Mouse (Mus musculus) heart, embryonic 14.5 days (tissue): ENCODE results near the gene Tnpo3. TPM values are rescaled to one million over a fixed set of nuclear protein-coding genes. Genes with fewer than 3 reads are reported as not detected.

Experiments used
- ATAC-seq: fragments of 200-750 bp; cut with Nextera tagmentation; 2 replicates; pipeline ENCODE4 v1.8.0; 2017; ENCODE audit warnings: low read depth, moderate TSS enrichment; ENCODE audit not compliant: insufficient number of reproducible peaks, insufficient read depth, low FRiP score
- H3K27ac ChIP-seq, 2 experiments: fragments of 200-500 bp in 1 of 2; fragments of 300-500 bp in 1 of 2; sonication (generic) in 1 of 2; replicated peaks in 1 of 2; 2 replicates each; pipeline ENCODE4 v1.5.1; 2012 to 2014; ENCODE audit warnings: low read depth in 2 of 2, low read length in 2 of 2, control low read depth in 1 of 2, mild to moderate bottlenecking in 1 of 2, mixed read lengths in 1 of 2; ENCODE audit not compliant: control insufficient read depth in 1 of 2, insufficient read depth in 1 of 2
- H3K27me3 ChIP-seq: fragments of 300-500 bp; sonication (generic); 2 replicates; pipeline ENCODE4 v1.6.1; 2014; ENCODE audit warnings: mild to moderate bottlenecking, low read length, control low read depth; ENCODE audit not compliant: control insufficient read depth, insufficient read depth
- H3K36me3 ChIP-seq: fragments of 300-500 bp; sonication (generic); 2 replicates; pipeline ENCODE4 v1.6.1; 2014; ENCODE audit warnings: mild to moderate bottlenecking, control low read depth, low read length, mixed read lengths; ENCODE audit not compliant: control insufficient read depth, insufficient read depth
- H3K4me1 ChIP-seq, 2 experiments: fragments of 200-500 bp in 1 of 2; fragments of 300-500 bp in 1 of 2; sonication (generic) in 1 of 2; 2 replicates each; pipeline ENCODE4 v1.6.1; 2012 to 2014; ENCODE audit warnings: low read length in 2 of 2, control low read depth in 1 of 2, mixed read lengths in 1 of 2; ENCODE audit not compliant: control insufficient read depth in 2 of 2, insufficient read depth in 2 of 2
- H3K4me2 ChIP-seq: fragments of 300-500 bp; sonication (generic); 2 replicates; pipeline ENCODE4 v1.6.1; 2014; ENCODE audit warnings: mild to moderate bottlenecking, low read length
- H3K4me3 ChIP-seq, 2 experiments: fragments of 200-500 bp in 1 of 2; fragments of 300-500 bp in 1 of 2; sonication (generic) in 1 of 2; 2 replicates each; pipeline ENCODE4 v1.5.1; 2012 to 2014; ENCODE audit warnings: low read length in 2 of 2, mild to moderate bottlenecking in 2 of 2, control low read depth in 1 of 2, low read depth in 1 of 2, moderate library complexity in 1 of 2; ENCODE audit not compliant: control insufficient read depth in 1 of 2, insufficient read depth in 1 of 2
- H3K9ac ChIP-seq: fragments of 300-500 bp; sonication (generic); 2 replicates; pipeline ENCODE4 v1.6.1; 2014; ENCODE audit warnings: mild to moderate bottlenecking, low read length
- H3K9me3 ChIP-seq: fragments of 300-500 bp; sonication (generic); 2 replicates; pipeline ENCODE4 v1.6.1; 2016; ENCODE audit warnings: low read length, control low read depth; ENCODE audit not compliant: control insufficient read depth
- WGBS: fragments of 180-500 bp; shearing (Covaris S2); extraction: QIAGEN DNeasy Blood & Tissue Kit; methylation state at CpG from one replicate; pipeline ENCODE4 v1.1.7; 2014; 5-methylcytosine and 5-hydroxymethylcytosine counted together
- polyA plus RNA-seq: library from polyadenylated mRNA; unstranded; fragments of >200 nt; fragmentation: Nextera tagmentation; extraction: Ambion mirVana; gene quantifications from 2 replicates; pipeline ENCODE4 v1.2.1, GENCODE M21; 2014

The Tnpo3 gene
- polyA plus RNA-seq, 1 experiment from 2014 or later: 65.4 TPM

GRCm38 (mm10) chr6:29631751-29632551 lies 22.3 kb upstream of the Tnpo3 start:
- H3K9me3 ChIP-seq: no peaks in the 10 kb centered on the region
- no peaks in the 10 kb centered on the region for H3K36me3 ChIP-seq
- no peak overlapping the region for H3K27ac ChIP-seq
- peaks cover 14% of the 10 kb centered on the region; the same call in 1 of the 2 replicates for H3K27me3 ChIP-seq
- 27% methylated on average over 10 of the region's 10 CpGs for WGBS
- H3K4me3 ChIP-seq: no peak overlapping the region
- H3K4me2 ChIP-seq: no peak overlapping the region
- no peak for ATAC-seq
- H3K4me1 ChIP-seq: no peaks in the 10 kb centered on the region; a peak in 1 of 4 replicates
- no peak overlapping the region for H3K9ac ChIP-seq

GRCm38 (mm10) chr6:29630216-29630615 lies 20.5 kb upstream of the Tnpo3 start:
- ATAC-seq: no peak
- H3K9ac ChIP-seq: no peak overlapping the region
- 63% methylated on average over 1 of the region's 1 CpGs for WGBS

GRCm38 (mm10) chr6:29627756-29628155 lies 18.1 kb upstream of the Tnpo3 start:
- H3K27ac ChIP-seq: no peak overlapping the region
- H3K9ac ChIP-seq: no peak overlapping the region
- H3K4me1 ChIP-seq: no peaks in the 10 kb centered on the region; a peak in 1 of 4 replicates
- no peak overlapping the region for H3K4me2 ChIP-seq
- H3K27me3 ChIP-seq: peaks cover 10% of the 10 kb centered on the region; the same call in 1 of the 2 replicates
- H3K36me3 ChIP-seq: no peaks in the 10 kb centered on the region
- H3K4me3 ChIP-seq: no peak overlapping the region
- no peak for ATAC-seq
- 70% methylated on average over 2 of the region's 2 CpGs for WGBS
- H3K9me3 ChIP-seq: no peaks in the 10 kb centered on the region

More at GRCm38 (mm10) chr6:29630216-29630615, 20.5 kb upstream of the Tnpo3 start:
- H3K4me2 ChIP-seq: no peak overlapping the region
- H3K36me3 ChIP-seq: no peaks in the 10 kb centered on the region
- H3K27me3 ChIP-seq: peaks cover 14% of the 10 kb centered on the region; the same call in 1 of the 2 replicates
- H3K9me3 ChIP-seq: no peaks in the 10 kb centered on the region
- no peak overlapping the region for H3K4me3 ChIP-seq
- H3K27ac ChIP-seq: no peak overlapping the region
- no peaks in the 10 kb centered on the region; a peak in 1 of 4 replicates for H3K4me1 ChIP-seq

GRCm38 (mm10) chr6:29623857-29624256 lies 14.2 kb upstream of the Tnpo3 start:
- whole genome bisulfite sequencing: 77% methylated on average over 2 of the region's 2 CpGs

GRCm38 (mm10) chr6:29622273-29622672 lies 12.6 kb upstream of the Tnpo3 start:
- 37% methylated on average over 6 of the region's 6 CpGs for WGBS
- ATAC-seq: no peak
- Histone ChIP-seq H3K4me1 (no peaks in the 10 kb centered on the region), H3K4me2 (no peak overlapping the region), H3K27ac (no peak overlapping the region), H3K27me3 (peaks cover 6% of the 10 kb centered on the region; the same call in 1 of the 2 replicates), H3K36me3 (no peaks in the 10 kb centered on the region), H3K4me3 (no peak overlapping the region), H3K9ac (no peak overlapping the region), H3K9me3 (no peaks in the 10 kb centered on the region)

More at GRCm38 (mm10) chr6:29623857-29624256, 14.2 kb upstream of the Tnpo3 start:
- Histone ChIP-seq H3K27ac (no peak overlapping the region), H3K4me3 (no peak overlapping the region), H3K9me3 (no peaks in the 10 kb centered on the region), H3K4me2 (no peak overlapping the region), H3K36me3 (no peaks in the 10 kb centered on the region), H3K4me1 (no peaks in the 10 kb centered on the region), H3K27me3 (no peaks in the 10 kb centered on the region), H3K9ac (no peak overlapping the region)
- no peak for ATAC-seq

- 50% methylated on average over 17 of the region's 17 CpGs for WGBS
- no peak overlapping the region for H3K4me3 ChIP-seq
- H3K36me3 ChIP-seq: no peaks in the 10 kb centered on the region
- H3K4me2 ChIP-seq: 0 out of 2 replicates have a peak overlapping the region, but pooled peaks have one; percentile 21
- no peaks in the 10 kb centered on the region for H3K4me1 ChIP-seq
- no peak for ATAC-seq
- H3K27me3 ChIP-seq: peaks cover 14% of the 10 kb centered on the region
- H3K9me3 ChIP-seq: no peaks in the 10 kb centered on the region
- no peak overlapping the region for H3K27ac ChIP-seq
- H3K9ac ChIP-seq: no peak overlapping the region
Measured at GRCm38 (mm10) chr6:29620840-29621543, 11.3 kb upstream of the Tnpo3 start.

GRCm38 (mm10) chr6:29620176-29620575 lies 10.5 kb upstream of the Tnpo3 start:
- H3K27me3 ChIP-seq: peaks cover 14% of the 10 kb centered on the region
- H3K4me3 ChIP-seq: no peak overlapping the region
- ATAC-seq: no peak
- 27% methylated on average over 3 of the region's 3 CpGs for WGBS
- H3K4me1 ChIP-seq: no peaks in the 10 kb centered on the region
- no peak overlapping the region for H3K27ac ChIP-seq
- no peak overlapping the region for H3K9ac ChIP-seq
- H3K9me3 ChIP-seq: no peaks in the 10 kb centered on the region
- no peaks in the 10 kb centered on the region for H3K36me3 ChIP-seq
- no peak overlapping the region for H3K4me2 ChIP-seq
